Mouse (Mus musculus) olfactory bulb, adult 2 months (tissue): ENCODE measurements around the gene Megf11. TPM values are rescaled to one million over a fixed set of nuclear protein-coding genes. Genes with fewer than 3 reads are reported as not detected.

Experiments used
- H3K27ac ChIP-seq: fragments of 200-500 bp; 2 replicates; pipeline ENCODE4 v1.5.1; 2012; ENCODE audit warnings: low read depth, low read length; ENCODE audit not compliant: insufficient read depth
- H3K4me1 ChIP-seq: fragments of 200-500 bp; 2 replicates; pipeline ENCODE4 v1.6.1; 2012; ENCODE audit warnings: low read length; ENCODE audit not compliant: control insufficient read depth, insufficient read depth
- H3K4me3 ChIP-seq: fragments of 200-500 bp; 2 replicates; pipeline ENCODE4 v1.5.1; 2012; ENCODE audit warnings: mild to moderate bottlenecking, low read depth, low read length, moderate library complexity; ENCODE audit not compliant: insufficient read depth
- CTCF ChIP-seq: fragments of 200-500 bp; IDR thresholded peaks from 2 replicates; pipeline ENCODE4 v1.5.1; 2012; ENCODE audit warnings: low read depth, mild to moderate bottlenecking, low read length, moderate library complexity; ENCODE audit not compliant: insufficient read depth
- POLR2A ChIP-seq: fragments of 200-500 bp; IDR thresholded peaks from 2 replicates; pipeline ENCODE4 v1.6.1; 2012; ENCODE audit warnings: mild to moderate bottlenecking, low read depth, low read length, moderate library complexity; ENCODE audit not compliant: insufficient read depth
- WGBS: fragments of 180-500 bp; shearing (Covaris S2); methylation state at CpG from one replicate; pipeline ENCODE4 v1.1.7; 2018; 5-methylcytosine and 5-hydroxymethylcytosine counted together
- polyA plus RNA-seq: library from polyadenylated mRNA; stranded (reverse); fragments of >200 nt; gene quantifications from 2 replicates; pipeline ENCODE4 v1.2.4, GENCODE M21; 2012; ENCODE audit warnings: low replicate concordance; ENCODE audit not compliant: missing spikeins, insufficient read depth, insufficient read length

The Megf11 gene
- polyA plus RNA-seq, 1 experiment = not detected

DNA sequence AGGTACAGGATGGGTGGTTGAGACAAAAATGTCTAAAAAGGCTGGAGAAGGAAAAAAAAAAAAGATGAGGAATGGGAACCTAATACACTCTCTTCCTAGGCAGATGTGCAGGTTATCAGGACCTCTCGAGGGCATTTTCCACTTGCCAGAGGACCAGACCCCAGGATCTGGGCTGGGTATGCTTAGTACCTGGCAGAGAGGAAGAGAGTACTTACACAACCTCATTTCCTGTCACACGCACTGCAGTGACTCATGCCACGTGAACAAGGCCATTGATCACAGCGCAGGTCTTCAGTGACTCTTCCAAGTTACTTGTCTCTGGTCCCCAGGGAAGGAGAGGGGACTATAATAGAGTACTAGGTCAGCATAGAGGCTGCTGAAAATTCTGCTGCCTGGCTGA is 152.4 kb downstream of the Megf11 start:
- no peak for TF ChIP-seq POLR2A
- TF ChIP-seq CTCF = no peak
- peaks cover 10% of the 10 kb centered on the region for H3K4me1 ChIP-seq
- WGBS = 88% methylated on average over 4 of the region's 4 CpGs
- H3K4me3 ChIP-seq = no peak overlapping the region
- H3K27ac ChIP-seq = no peak overlapping the region

DNA sequence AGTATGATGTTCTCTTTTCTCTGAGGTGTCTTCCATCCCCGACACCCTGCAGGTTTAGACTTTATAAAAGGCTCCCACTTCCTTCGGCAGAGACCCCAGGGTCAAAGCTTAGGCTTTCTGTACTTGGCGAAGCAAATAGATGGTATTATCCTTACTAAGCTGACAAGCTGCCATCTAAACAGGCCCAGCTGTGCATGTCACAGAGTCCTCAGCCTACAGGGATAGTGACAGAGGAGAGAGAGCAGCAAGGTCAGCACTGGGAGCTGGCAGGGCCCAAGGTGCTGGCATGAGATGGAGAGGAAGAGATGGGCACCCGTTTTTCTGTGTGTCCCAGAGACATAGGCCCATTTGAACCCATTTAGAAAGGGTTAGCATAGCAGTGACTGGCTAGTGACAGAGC is 156.8 kb downstream of the Megf11 start:
- no peak overlapping the region for H3K4me3 ChIP-seq
- H3K27ac ChIP-seq = no peak overlapping the region
- TF ChIP-seq CTCF = no peak
- no peak for TF ChIP-seq POLR2A
- peaks cover 7% of the 10 kb centered on the region for H3K4me1 ChIP-seq
- WGBS = 80% methylated on average over 4 of the region's 4 CpGs

DNA sequence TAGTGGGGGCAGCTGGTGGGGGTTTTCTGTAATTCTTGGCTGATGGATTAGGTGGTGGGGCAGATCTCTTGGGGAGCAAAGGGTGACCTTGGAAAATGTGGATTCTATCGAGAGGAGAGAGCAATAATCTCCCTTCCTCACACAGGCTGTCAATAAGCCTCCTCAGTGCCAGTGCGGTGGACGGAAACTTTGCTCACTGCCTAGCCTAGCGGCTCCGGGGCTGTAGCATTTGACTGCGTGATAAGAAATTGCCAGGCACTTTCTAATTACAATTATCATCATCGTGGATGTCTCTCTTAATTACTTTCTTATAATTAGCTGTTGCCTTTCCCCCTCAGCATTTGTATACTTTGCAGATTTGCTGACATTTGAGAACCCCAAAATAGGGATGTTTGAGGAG is 157.7 kb downstream of the Megf11 start:
- no peak overlapping the region for H3K4me3 ChIP-seq
- 23% methylated on average over 7 of the region's 7 CpGs for WGBS
- H3K27ac ChIP-seq = no peak overlapping the region
- TF ChIP-seq CTCF (no peak), POLR2A (no peak)
- H3K4me1 ChIP-seq = peaks cover 7% of the 10 kb centered on the region

DNA sequence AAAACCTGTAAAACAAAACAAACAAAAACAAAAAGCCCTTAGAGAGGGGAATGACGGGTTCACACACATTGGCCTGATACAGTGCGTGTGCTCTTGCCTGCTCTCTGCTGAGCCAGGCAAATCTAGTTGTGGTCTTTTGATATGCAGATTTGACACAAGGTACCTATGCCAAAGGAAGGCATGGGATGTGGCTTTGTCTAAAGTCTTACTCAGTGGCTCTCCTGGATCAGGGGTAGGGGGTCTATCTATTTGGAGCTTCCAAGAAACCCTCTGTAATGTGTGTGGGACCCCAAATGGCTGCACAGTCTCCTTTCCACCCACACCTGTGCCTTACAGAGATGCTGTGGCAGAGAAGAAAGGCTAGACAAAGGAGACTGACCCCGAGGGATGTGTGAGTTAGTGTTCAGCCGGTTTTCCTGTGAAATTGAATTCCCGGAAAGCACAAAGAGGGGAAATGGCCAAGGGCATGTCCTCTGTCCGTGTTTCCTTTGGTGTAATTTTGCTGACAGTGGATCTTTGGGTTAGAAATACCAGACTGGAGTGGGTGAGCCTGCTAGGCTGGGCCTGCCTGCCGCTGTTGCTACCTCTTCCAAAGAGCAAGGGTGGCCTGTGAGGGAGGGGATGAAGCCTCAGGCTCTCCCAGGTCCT is 161.0 kb downstream of the Megf11 start:
- H3K4me1 ChIP-seq = peaks cover 7% of the 10 kb centered on the region
- 89% methylated on average over 7 of the region's 7 CpGs for WGBS
- H3K27ac ChIP-seq = no peak overlapping the region
- no peak overlapping the region for H3K4me3 ChIP-seq
- TF ChIP-seq POLR2A (no peak), CTCF (no peak)

- Histone ChIP-seq H3K4me3 (no peak overlapping the region), H3K27ac (no peak overlapping the region), H3K4me1 (peaks cover 2% of the 10 kb centered on the region)
- TF ChIP-seq CTCF = no peak
- no peak for TF ChIP-seq POLR2A
- 95% methylated on average over 6 of the region's 6 CpGs for WGBS
These were observed 162.9 kb downstream of the Megf11 start for GRCm38 (mm10) chr9:64548332-64548731.

DNA sequence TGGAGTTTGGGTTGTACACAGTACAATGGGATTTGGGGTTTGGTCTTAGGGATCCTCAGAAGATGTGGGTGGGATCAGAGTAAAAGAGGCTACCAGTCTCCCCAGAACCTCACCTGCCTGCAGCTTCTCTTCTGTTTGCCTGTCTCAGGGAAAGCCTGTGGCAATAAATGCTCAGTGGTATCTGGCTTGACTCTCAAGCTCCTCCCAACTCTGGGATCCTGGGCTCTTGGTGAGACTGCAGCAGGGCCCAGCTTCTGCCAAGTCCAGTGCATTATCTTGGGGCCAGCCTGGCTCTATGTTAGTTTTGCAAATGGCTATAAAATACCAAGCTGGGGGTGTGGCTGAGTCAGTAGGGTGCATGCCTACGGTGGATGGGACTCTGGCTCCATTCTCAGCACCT is 165.9 kb downstream of the Megf11 start:
- Histone ChIP-seq H3K4me3 (no peak overlapping the region), H3K4me1 (no peaks in the 10 kb centered on the region; the same call in 1 of the 2 replicates), H3K27ac (no peak overlapping the region)
- no peak for TF ChIP-seq CTCF
- no peak for TF ChIP-seq POLR2A
- 84% methylated on average over 1 of the region's 1 CpGs for WGBS

- Histone ChIP-seq H3K4me1 (no peaks in the 10 kb centered on the region; the same call in 1 of the 2 replicates), H3K27ac (no peak overlapping the region), H3K4me3 (no peak overlapping the region)
- WGBS = 77% methylated on average over 4 of the region's 4 CpGs
- TF ChIP-seq CTCF (no peak), POLR2A (no peak)
These were observed 166.6 kb downstream of the Megf11 start for GRCm38 (mm10) chr9:64552046-64552445.

DNA sequence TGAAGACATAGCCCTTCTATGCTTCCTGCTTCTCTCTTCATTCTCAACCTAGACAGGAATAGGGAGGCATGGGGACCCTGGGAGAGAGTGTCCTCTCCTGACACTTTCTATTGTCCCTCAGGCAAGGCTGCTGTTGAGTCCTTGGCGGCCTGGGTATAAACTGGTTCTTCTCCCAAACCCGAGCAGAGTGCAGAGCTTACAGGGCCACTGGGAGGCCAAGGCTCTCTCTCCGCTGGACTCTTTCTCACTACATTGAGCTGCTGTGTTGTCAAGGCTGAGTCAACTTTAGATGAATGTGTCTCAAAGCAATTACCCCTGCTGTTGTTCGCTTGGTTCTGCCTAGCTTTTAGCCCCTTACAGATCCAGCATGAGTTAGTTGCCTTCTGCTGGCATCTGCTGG is 168.0 kb downstream of the Megf11 start:
- WGBS = 90% methylated on average over 4 of the region's 4 CpGs
- Histone ChIP-seq H3K27ac (no peak overlapping the region), H3K4me3 (no peak overlapping the region), H3K4me1 (no peaks in the 10 kb centered on the region; the same call in 1 of the 2 replicates)
- TF ChIP-seq POLR2A (no peak), CTCF (no peak)

- TF ChIP-seq POLR2A (no peak), CTCF (no peak)
- 42% methylated on average over 7 of the region's 7 CpGs for WGBS
- H3K4me3 ChIP-seq = no peak overlapping the region
- H3K27ac ChIP-seq = no peak overlapping the region
- H3K4me1 ChIP-seq = no peaks in the 10 kb centered on the region; the same call in 1 of the 2 replicates
These were observed 170.2 kb downstream of the Megf11 start for GRCm38 (mm10) chr9:64555620-64556019.
